Mouse (Mus musculus): ENCODE results near the gene Fkbp15.

Fkbp15 gene

GRCm38 (mm10) chr4:62372818-62373520 is 12.6 kb upstream of the Fkbp15 start:
- DNase-seq (ENCODE audit: low spot score), result no peak

GRCm38 (mm10) chr4:62372410-62372809 is 12.1 kb upstream of the Fkbp15 start:
- DNase-seq (ENCODE audit: low spot score), result no peak

GRCm38 (mm10) chr4:62369091-62369490 is 8.7 kb upstream of the Fkbp15 start:
- no peak for DNase-seq (ENCODE audit: low spot score)

GRCm38 (mm10) chr4:62367586-62367985 is 7.2 kb upstream of the Fkbp15 start:
- no peak for DNase-seq (ENCODE audit: low spot score)

- no peak for DNase-seq (ENCODE audit: low spot score)
Measured at GRCm38 (mm10) chr4:62366291-62366690, 5.9 kb upstream of the Fkbp15 start.

GRCm38 (mm10) chr4:62364299-62364698 is 4.0 kb upstream of the Fkbp15 start:
- no peak for DNase-seq (ENCODE audit: low spot score)

GRCm38 (mm10) chr4:62362437-62362836 is 2.1 kb upstream of the Fkbp15 start:
- DNase-seq (ENCODE audit: low spot score), result no peak

GRCm38 (mm10) chr4:62361997-62362396 is 1.6 kb upstream of the Fkbp15 start:
- DNase-seq (ENCODE audit: low spot score), result no peak

GRCm38 (mm10) chr4:62361571-62361970 is 1.2 kb upstream of the Fkbp15 start:
- DNase-seq (ENCODE audit: low spot score), result no peak

GRCm38 (mm10) chr4:62360805-62361455 is 582 bp upstream of the Fkbp15 start:
- no peak for DNase-seq (ENCODE audit: low spot score)

GRCm38 (mm10) chr4:62359256-62359775 is 1.0 kb downstream of the Fkbp15 start:
- DNase-seq (ENCODE audit: low spot score), result no peak

GRCm38 (mm10) chr4:62357631-62358148 is 2.7 kb downstream of the Fkbp15 start:
- DNase-seq (ENCODE audit: low spot score), result no peak

- DNase-seq (ENCODE audit: low spot score), result no peak
Measured at GRCm38 (mm10) chr4:62349371-62349770, 11.0 kb downstream of the Fkbp15 start.

GRCm38 (mm10) chr4:62348329-62348705 is 12.0 kb downstream of the Fkbp15 start:
- no peak for DNase-seq (ENCODE audit: low spot score)

- no peak for DNase-seq (ENCODE audit: low spot score)
Measured at GRCm38 (mm10) chr4:62347605-62348328, 12.6 kb downstream of the Fkbp15 start.

- no peak for DNase-seq (ENCODE audit: low spot score)
Measured at GRCm38 (mm10) chr4:62345827-62346226, 14.5 kb downstream of the Fkbp15 start.

- DNase-seq (ENCODE audit: low spot score), result no peak
Measured at GRCm38 (mm10) chr4:62344000-62344399, 16.3 kb downstream of the Fkbp15 start.

GRCm38 (mm10) chr4:62338536-62338935 is 21.8 kb downstream of the Fkbp15 start:
- DNase-seq (ENCODE audit: low spot score), result no peak

GRCm38 (mm10) chr4:62331977-62332376 is 28.4 kb downstream of the Fkbp15 start:
- DNase-seq (ENCODE audit: low spot score), result no peak

GRCm38 (mm10) chr4:62328941-62329660 is 31.2 kb downstream of the Fkbp15 start:
- DNase-seq (ENCODE audit: low spot score), result no peak

GRCm38 (mm10) chr4:62326111-62326510 is 34.2 kb downstream of the Fkbp15 start:
- no peak for DNase-seq (ENCODE audit: low spot score)

- no peak for DNase-seq (ENCODE audit: low spot score)
Measured at GRCm38 (mm10) chr4:62322684-62323083, 37.7 kb downstream of the Fkbp15 start.
